Mouse (Mus musculus) heart, embryonic 10.5 days (tissue): ENCODE measurements around the gene Gtdc1. TPM values are rescaled to one million over a fixed set of nuclear protein-coding genes. Genes with fewer than 3 reads are reported as not detected.

Experiments
- DNase-seq: peaks from one replicate; pipeline ENCODE4 v3.0.0-alpha.2; 2017; ENCODE audit warnings: low spot score
- H3K27ac ChIP-seq: fragments of 300-500 bp; sonication (generic); 2 replicates; pipeline ENCODE4 v1.5.1; 2016; ENCODE audit warnings: mild to moderate bottlenecking
- H3K27me3 ChIP-seq: fragments of 300-500 bp; sonication (generic); 2 replicates; pipeline ENCODE4 v1.6.1; 2016; ENCODE audit warnings: mild to moderate bottlenecking; ENCODE audit not compliant: poor library complexity, insufficient read depth, severe bottlenecking
- H3K36me3 ChIP-seq: fragments of 300-500 bp; sonication (generic); 2 replicates; pipeline ENCODE4 v1.6.1; 2016; ENCODE audit warnings: mild to moderate bottlenecking, moderate library complexity
- H3K4me1 ChIP-seq: fragments of 300-500 bp; sonication (generic); 2 replicates; pipeline ENCODE4 v1.6.1; 2016; ENCODE audit warnings: mild to moderate bottlenecking
- H3K4me3 ChIP-seq: fragments of 300-500 bp; sonication (generic); 2 replicates; pipeline ENCODE4 v1.5.1; 2016; ENCODE audit warnings: mild to moderate bottlenecking, moderate library complexity
- H3K9me3 ChIP-seq: fragments of 300-500 bp; sonication (generic); 2 replicates; pipeline ENCODE4 v1.6.1; 2016; ENCODE audit warnings: mild to moderate bottlenecking, moderate library complexity
- WGBS: fragments of 180-500 bp; shearing (Covaris S2); methylation state at CpG from one replicate; pipeline ENCODE4 v1.1.7; 2016; 5-methylcytosine and 5-hydroxymethylcytosine counted together
- polyA plus RNA-seq: library from polyadenylated mRNA; unstranded; fragments of >200 nt; fragmentation: Nextera tagmentation; extraction: Ambion mirVana; gene quantifications from 2 replicates; pipeline ENCODE4 v1.2.1, GENCODE M21; 2016

Gene Gtdc1
- polyA plus RNA-seq, 1 experiment from 2014 or later = 10.5 TPM

GRCm38 (mm10) chr2:44556861-44557592 is 370.4 kb downstream of the Gtdc1 start:
- Histone ChIP-seq H3K9me3 (no peaks in the 10 kb centered on the region), H3K4me3 (peak overlapping the region; percentile 68), H3K4me1 (0 out of 2 replicates have a peak, but pooled peaks cover 6% of the 10 kb centered on the region), H3K27me3 (peaks cover 28% of the 10 kb centered on the region), H3K27ac (peak overlapping the region; percentile 70), H3K36me3 (no peaks in the 10 kb centered on the region)
- DNase-seq = no peak
- 2% methylated on average over 42 of the region's 42 CpGs for WGBS

DNA sequence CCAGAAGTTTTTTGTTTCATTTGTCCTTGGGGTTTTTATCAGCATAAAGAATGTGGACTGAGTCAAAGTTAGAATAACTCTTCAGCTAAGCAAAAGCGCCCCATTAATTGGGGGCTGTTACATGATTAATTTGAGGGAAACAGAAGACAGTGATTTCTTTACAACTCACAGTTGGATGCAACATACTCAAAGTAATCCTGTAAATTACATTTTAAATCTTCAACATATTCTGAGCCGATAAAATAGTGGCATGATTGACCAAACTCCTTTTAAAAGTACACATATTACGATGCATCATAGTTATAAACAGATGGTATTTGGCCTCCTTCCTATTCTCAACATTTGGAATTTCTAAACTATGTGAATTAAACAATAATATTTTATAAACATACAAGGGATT is 372.7 kb downstream of the Gtdc1 start:
- DNase-seq = no peak

DNA sequence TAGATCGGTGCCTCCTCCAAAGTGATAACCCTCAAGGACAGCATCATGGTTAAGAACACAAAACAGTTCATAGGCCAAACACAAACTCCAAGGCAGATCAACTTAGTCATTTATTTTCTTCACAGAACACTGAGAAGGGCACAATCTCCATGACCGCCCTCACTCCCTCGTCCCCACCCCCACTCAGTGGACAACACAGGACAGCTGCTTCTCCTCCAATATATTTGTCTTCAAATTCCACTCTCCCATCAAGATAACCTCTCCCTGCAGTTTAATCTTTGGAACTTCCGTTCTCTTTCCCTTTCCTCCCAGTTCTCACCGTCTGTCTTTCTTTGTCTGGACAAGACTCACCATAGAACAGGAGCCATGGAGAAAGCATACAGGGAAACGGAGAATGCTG is 378.1 kb downstream of the Gtdc1 start:
- Histone ChIP-seq H3K27me3 (no peaks in the 10 kb centered on the region), H3K4me1 (no peaks in the 10 kb centered on the region), H3K27ac (no peak overlapping the region), H3K36me3 (no peaks in the 10 kb centered on the region), H3K4me3 (no peak overlapping the region), H3K9me3 (no peaks in the 10 kb centered on the region)
- no peak for DNase-seq
- 68% methylated on average over 6 of the region's 6 CpGs for WGBS

More for the DNA sequence above, 372.7 kb downstream of the Gtdc1 start:
- Histone ChIP-seq H3K4me1 (0 out of 2 replicates have a peak, but pooled peaks cover 6% of the 10 kb centered on the region), H3K27ac (no peak overlapping the region), H3K36me3 (no peaks in the 10 kb centered on the region), H3K27me3 (peaks cover 28% of the 10 kb centered on the region), H3K4me3 (no peak overlapping the region), H3K9me3 (no peaks in the 10 kb centered on the region)
- WGBS = 87% methylated on average over 3 of the region's 3 CpGs

GRCm38 (mm10) chr2:44542775-44543174 is 384.7 kb downstream of the Gtdc1 start:
- Histone ChIP-seq H3K4me1 (no peaks in the 10 kb centered on the region), H3K36me3 (no peaks in the 10 kb centered on the region), H3K9me3 (no peaks in the 10 kb centered on the region), H3K4me3 (no peak overlapping the region), H3K27me3 (no peaks in the 10 kb centered on the region), H3K27ac (no peak overlapping the region)
- no peak for DNase-seq

- DNase-seq = no peak
- no peaks in the 10 kb centered on the region for H3K36me3 ChIP-seq
Observed at GRCm38 (mm10) chr2:44541726-44542125, 385.7 kb downstream of the Gtdc1 start.

DNA sequence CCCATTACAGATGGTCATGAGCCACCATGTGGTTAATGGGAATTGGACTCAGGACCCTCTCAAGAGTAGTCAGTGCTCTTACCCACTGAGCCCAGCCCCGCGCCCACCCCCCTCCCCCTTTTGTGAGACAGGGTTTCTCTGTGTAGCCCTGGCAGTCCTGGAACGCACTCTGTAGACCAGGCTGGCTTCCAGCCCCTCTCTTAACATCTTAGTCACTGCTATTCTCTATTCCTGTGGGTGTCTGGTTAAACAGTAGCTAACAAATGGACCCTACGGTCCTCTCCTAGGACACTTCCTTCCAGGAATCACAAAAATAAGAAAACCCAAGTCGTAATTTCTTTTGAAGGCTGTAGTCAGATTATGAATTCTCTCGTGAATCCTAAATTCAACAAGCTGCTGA is 386.6 kb downstream of the Gtdc1 start:
- Histone ChIP-seq H3K4me3 (no peak overlapping the region), H3K36me3 (no peaks in the 10 kb centered on the region), H3K9me3 (no peaks in the 10 kb centered on the region), H3K27me3 (no peaks in the 10 kb centered on the region), H3K27ac (no peak overlapping the region), H3K4me1 (no peaks in the 10 kb centered on the region)
- 74% methylated on average over 6 of the region's 6 CpGs for WGBS
- DNase-seq = no peak

More at GRCm38 (mm10) chr2:44541726-44542125, 385.7 kb downstream of the Gtdc1 start:
- WGBS = 91% methylated on average over 6 of the region's 6 CpGs
- Histone ChIP-seq H3K4me1 (no peaks in the 10 kb centered on the region), H3K27ac (no peak overlapping the region), H3K9me3 (no peaks in the 10 kb centered on the region), H3K4me3 (no peak overlapping the region), H3K27me3 (no peaks in the 10 kb centered on the region)

DNA sequence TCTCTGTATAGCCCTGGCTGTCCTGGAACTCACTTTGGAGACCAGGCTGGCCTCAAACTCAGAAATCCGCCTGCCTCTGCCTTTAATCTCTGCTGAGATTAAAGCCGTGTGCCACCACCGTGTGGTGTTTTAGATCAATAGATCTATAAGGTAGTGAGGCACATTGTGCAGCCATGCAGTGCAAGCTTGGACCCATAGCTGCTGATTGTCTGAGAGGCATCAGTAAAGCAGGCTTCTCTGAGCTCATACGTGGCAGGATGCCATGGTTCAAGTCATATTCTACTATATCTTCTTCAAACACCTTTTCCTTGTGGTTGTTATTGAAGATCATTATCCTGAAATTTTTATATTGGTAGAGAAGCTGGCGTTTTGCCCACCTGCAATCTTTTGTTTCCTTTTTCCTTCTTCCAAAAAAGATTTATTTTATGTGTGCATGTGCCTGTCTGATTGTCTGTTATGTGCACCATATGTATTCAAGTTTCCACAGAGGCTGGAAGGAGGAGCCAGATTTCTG is 388.3 kb downstream of the Gtdc1 start:
- Histone ChIP-seq H3K4me3 (no peak overlapping the region), H3K27ac (no peak overlapping the region), H3K4me1 (no peaks in the 10 kb centered on the region), H3K27me3 (no peaks in the 10 kb centered on the region), H3K36me3 (no peaks in the 10 kb centered on the region), H3K9me3 (no peaks in the 10 kb centered on the region)
- DNase-seq = no peak
- WGBS = 70% methylated on average over 5 of the region's 5 CpGs

GRCm38 (mm10) chr2:44538135-44538534 is 389.3 kb downstream of the Gtdc1 start:
- no peaks in the 10 kb centered on the region for H3K27me3 ChIP-seq
- no peaks in the 10 kb centered on the region for H3K36me3 ChIP-seq
- H3K9me3 ChIP-seq = no peaks in the 10 kb centered on the region
- no peak for DNase-seq
- WGBS = 67% methylated on average over 4 of the region's 4 CpGs
- no peak overlapping the region for H3K27ac ChIP-seq
- no peak overlapping the region for H3K4me3 ChIP-seq
- no peaks in the 10 kb centered on the region for H3K4me1 ChIP-seq

- no peak overlapping the region for H3K27ac ChIP-seq
- H3K36me3 ChIP-seq = no peaks in the 10 kb centered on the region
- H3K4me1 ChIP-seq = no peaks in the 10 kb centered on the region
- no peak for DNase-seq
- 88% methylated on average over 11 of the region's 11 CpGs for WGBS
- H3K4me3 ChIP-seq = no peak overlapping the region
- no peaks in the 10 kb centered on the region for H3K27me3 ChIP-seq
- H3K9me3 ChIP-seq = no peaks in the 10 kb centered on the region
Observed at GRCm38 (mm10) chr2:44535760-44536159, 391.7 kb downstream of the Gtdc1 start.

GRCm38 (mm10) chr2:44535136-44535675 is 392.3 kb downstream of the Gtdc1 start:
- Histone ChIP-seq H3K4me3 (no peak overlapping the region), H3K9me3 (no peaks in the 10 kb centered on the region), H3K4me1 (no peaks in the 10 kb centered on the region), H3K27me3 (no peaks in the 10 kb centered on the region), H3K36me3 (no peaks in the 10 kb centered on the region), H3K27ac (no peak overlapping the region)
- no peak for DNase-seq
- 72% methylated on average over 10 of the region's 10 CpGs for WGBS

GRCm38 (mm10) chr2:44526110-44527032 is 401.1 kb downstream of the Gtdc1 start:
- 31% methylated on average over 6 of the region's 6 CpGs for WGBS
- H3K4me3 ChIP-seq = no peak overlapping the region
- H3K27me3 ChIP-seq = no peaks in the 10 kb centered on the region
- no peaks in the 10 kb centered on the region for H3K9me3 ChIP-seq
- no peak for DNase-seq
- H3K27ac ChIP-seq = peak overlapping the region; percentile 57; the same call in 1 of the 2 replicates
- H3K36me3 ChIP-seq = no peaks in the 10 kb centered on the region
- 0 out of 2 replicates have a peak, but pooled peaks cover 3% of the 10 kb centered on the region for H3K4me1 ChIP-seq

DNA sequence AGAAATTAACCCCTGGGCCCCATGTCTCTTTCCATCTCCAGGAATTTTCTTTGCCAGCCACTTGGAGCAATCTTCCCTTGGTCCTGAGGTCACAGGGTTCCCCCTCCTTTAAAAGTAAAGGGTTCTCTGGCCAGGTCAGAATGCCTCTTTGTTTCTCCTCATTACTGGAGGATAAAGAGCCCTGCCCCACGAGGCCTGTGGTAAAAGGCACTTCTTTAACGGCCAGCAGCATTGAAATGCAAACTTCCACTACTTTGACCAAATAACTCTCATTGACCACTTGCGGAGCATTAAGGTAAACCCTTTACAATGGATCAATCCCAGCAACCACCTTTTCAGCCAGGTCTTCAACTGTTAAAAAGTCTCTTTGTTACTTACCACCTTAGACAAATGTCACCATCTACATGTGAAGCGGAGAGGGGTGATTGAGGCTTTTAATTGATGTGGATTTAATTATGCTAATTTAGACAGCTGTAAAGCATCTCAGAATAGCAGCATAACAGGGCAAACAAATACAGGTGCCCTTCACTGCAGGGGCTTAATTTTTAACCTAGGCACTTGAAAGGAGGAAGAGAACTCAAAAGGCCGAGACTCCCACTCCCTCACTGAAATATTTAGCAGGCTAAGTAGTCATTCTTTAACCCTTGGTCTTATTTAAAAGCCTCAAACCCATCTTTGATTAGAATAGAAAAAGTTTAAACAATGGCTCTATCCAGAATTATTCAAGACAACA is 402.1 kb downstream of the Gtdc1 start:
- Histone ChIP-seq H3K27me3 (no peaks in the 10 kb centered on the region), H3K9me3 (no peaks in the 10 kb centered on the region), H3K27ac (no peak overlapping the region), H3K4me3 (no peak overlapping the region), H3K4me1 (0 out of 2 replicates have a peak, but pooled peaks cover 3% of the 10 kb centered on the region), H3K36me3 (no peaks in the 10 kb centered on the region)
- 54% methylated on average over 5 of the region's 5 CpGs for WGBS
- no peak for DNase-seq
